Mouse (Mus musculus): ENCODE measurements around the gene Fis1.

Gene Fis1

DNA sequence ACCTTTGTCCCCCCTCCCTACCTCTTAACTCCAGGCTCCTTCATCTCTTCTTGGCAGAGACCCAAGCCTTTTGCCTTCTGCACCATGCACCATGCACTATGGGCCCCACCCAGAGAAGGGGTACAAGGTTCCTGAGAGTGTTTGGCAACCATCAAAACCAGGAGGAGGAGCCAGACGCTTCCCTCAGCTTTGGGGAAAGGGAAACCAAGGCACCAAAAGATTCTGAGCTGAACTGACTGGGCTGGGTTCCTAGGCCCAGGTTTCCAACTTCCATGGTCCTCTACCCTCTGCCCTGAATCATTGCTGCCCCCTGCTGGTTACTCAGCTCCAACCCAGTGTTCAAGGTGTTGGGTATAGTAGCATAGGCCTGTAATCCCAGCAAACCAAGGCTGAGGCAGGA, 17.6 kb downstream of the Fis1 start:
- DNase-seq: peak in 1 of 2 experiments; percentile 71

DNA sequence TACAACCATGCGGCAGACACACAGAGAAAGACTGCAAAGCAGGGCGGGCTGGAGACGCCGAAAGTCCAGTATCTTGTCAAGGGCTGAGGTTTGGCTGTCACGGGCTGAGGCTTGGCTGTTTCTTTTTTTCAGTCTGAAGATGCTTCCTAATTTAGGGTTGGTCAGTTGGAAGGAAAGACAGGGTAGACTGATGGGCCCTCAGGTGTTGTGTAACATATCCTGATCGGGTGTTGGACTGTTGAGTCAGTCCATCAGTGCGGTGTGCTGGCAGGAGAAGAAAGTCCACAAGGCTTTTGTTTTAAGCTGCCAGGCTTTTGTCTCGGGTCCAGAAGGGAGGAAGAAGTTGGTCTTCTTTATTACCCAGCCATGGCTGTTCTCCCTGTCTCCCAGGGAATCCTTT, 20.6 kb downstream of the Fis1 start:
- no peak for DNase-seq

DNA sequence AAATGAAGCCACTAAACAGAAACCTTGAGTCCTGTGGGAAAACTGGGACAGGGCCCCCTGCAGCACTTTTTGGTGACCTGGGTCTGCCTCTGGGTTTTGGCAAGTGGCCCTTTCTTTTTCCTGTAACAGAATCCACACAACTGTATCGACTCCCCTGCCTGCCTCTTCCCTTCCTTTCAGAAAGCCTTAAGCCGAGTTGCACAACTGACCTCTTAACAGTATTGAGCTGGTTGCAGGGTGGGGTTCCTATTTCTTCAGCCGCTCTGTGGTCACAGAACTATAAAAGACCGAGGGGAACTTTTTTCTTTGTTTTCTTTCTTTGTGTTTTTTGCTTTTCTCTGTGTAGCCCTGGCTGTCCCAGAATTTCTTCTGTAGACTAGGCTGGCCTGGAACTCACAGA, 24.7 kb downstream of the Fis1 start:
- no peak for DNase-seq

DNA sequence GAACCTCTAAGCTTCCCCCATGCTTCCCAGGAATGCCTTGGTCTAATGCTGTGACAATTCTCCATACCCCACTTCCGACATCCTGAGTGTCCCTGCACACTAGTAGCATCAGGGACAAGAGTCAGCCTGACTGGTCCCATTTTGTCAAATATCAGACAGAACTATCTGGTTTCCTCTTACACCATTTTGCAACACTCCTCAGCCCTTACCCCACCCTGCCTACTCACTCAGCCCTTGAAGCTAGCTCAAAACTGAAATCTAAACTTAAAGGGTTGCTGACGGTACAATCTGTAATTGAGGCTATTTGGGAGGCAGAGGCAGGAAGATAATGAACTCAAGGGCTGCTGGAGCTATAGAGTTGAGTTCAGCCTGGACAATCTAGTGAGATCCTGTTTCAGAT, 26.7 kb downstream of the Fis1 start:
- no peak for DNase-seq

DNA sequence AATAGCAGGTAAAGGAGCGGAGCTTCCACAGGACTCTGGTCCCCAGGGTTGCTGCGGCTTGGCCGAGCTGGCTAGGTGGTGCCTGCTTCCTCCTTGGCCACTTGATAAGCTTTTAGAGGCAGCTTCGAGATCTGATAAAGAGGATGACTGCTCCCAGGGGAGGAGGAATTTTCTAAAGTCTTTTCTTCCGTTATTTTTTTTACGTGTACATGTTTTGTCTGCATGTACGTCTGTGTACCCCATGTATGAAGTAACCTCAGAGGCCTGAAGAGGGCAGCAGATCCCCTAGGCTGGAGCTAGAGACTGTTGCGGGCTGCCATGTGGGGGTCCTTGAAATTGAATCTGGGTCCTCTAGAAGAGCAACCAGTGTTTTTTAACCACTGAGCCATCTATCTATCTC, 27.9 kb downstream of the Fis1 start:
- DNase-seq: no peak

DNA sequence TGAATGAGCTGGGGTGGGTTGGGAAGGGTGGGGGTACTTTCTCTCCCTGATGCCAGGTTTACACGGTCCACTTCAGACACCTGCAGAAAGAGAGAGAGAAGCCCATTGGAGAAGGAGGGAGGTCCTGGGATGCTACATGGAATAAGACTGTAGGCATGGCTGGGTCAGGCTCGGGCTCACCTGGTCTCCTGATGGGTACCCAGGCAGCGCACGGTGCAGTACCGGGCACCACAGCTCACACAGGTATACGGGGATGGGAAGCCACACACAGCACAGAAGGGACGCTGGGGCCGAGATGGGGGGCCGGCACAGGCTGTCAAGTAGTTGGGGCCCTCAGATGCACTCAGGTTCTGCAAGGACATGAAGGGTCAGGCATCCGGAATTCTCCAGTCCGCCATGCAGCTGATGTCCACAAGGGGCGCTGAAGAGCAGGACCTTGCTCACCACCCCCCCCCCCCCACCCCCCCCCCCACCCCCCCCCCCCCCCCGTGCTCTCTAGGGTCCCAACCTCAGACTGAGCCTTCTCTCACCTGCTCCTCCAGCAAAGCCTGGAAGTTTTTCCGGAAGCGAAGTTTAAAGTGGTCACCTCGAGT, 29.4 kb downstream of the Fis1 start:
- peak; percentile 66 to 82 for DNase-seq

DNA sequence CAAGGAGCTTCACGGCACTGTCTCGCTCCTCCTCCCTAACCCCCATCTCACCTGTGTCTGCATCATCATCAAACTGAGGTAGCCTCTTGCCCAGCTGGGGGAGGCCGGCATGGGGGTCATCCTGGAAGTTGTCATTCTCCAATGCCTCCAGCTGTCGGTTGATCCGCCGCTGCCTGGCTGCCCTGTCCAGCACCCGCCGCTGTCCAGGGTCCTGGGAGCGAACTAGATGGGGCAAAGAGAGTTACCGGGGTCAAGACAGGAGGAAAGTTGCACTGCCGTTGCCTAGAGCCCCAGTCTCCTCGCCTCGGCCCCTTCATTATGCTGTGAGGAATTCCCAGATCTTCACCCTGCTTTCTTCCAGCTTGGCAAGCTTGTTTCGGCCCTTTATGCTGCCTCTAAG, 31.8 kb downstream of the Fis1 start:
- no peak for DNase-seq

DNA sequence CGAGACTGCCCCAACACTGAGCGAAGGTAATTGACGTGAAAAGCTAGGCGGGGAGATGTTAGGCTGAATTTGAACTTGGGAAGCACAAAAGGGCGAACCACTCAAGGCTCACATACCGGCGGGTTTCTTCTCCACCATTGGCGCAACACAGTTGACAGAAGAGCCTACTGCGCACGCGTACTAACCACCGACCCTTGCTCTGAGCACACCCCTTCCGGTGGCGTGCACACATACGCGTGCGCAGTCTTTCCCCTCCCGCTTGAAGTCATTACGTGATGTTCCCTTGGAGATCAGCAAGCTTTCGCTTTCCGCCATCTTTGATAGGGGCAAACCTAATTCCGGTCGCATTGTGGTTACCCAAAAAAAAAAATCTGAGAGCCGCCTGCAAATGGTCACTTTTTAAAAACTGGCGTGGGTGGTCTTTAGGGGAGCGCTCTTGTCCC, 33.6 kb downstream of the Fis1 start, which contains the start of gene Plod3:
Gene Plod3, plus strand, starts transcription at position 325 of the 443 bp plus-strand sequence.
- DNase-seq: peak; percentile 94 to 98

DNA sequence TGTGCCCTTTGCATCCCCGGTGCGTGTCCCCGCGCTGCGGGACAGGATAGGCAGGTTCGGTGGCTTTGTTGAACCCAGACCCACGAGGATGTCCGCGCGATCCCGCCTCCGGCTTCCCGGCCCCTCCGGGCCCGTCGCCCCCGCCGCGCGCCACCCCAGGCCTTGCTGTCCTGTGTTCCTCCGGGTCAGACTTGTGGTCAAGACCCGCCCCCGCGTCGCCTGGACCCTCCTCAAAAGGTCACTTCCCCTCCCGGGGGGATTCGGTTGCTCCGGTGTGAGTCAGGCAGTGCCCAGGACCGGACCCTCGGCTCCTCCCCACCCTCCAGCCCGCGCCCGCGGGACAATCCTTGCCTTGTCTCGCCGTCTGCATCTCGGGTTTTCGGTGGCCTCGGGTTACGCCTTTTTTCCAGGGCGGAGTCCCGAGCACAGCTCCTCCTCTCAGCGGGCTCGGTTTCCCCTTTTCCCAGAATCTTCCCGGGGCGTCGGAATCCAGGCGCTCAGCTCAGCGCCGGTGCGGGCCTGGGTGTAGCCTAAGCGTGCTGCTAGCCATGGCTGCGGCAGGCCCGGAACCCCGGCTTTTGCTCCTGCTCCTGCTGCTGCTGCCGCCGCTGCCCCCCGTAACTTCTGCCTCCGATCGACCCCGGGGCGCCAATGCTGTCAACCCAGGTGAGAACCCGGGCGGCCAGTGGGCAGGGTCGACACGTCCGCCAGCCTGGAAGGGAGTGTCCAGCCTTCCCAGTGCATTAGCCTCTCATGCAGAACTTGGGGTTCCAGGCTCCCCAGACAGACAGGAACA, 34.3 kb downstream of the Fis1 start:
- DNase-seq: peak; percentile 84 to 87

DNA sequence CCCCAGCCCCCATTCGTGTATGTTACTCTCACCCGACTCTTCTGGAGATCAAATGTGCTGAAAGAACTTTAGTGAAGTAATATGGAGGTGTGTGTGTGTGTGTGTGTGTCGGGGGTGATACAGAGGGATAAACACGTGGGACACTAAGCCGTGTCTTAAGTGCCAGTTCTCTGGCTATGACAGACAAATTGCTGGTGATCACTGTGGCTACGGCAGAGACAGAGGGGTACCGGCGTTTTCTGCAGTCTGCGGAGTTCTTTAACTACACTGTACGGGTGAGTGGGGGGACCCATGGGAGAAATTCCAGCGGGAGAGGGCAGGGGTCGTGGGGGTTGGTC, 34.8 kb downstream of the Fis1 start, which contains the start of gene Znhit1:
Gene Znhit1, minus strand, starts transcription at position 88 of the 338 bp plus-strand sequence.
- no peak for DNase-seq

DNA sequence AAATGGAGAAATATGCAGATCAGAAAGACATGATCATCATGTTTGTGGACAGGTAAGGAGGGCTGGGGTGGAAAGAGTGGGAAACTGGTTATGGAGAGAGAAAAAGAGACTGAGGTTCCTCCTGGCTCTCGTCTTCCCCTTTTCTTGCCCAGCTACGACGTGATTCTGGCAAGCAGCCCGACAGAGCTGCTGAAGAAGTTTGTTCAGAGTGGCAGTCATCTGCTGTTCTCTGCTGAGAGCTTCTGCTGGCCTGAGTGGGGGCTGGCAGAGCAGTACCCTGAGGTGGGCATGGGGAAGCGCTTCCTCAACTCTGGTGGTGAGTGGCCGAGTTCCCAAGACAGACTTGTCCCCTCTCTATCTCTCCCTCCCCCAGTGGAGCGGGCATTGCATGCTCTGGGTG, 35.3 kb downstream of the Fis1 start:
- DNase-seq: peak in 1 of 2 experiments; percentile 36

DNA sequence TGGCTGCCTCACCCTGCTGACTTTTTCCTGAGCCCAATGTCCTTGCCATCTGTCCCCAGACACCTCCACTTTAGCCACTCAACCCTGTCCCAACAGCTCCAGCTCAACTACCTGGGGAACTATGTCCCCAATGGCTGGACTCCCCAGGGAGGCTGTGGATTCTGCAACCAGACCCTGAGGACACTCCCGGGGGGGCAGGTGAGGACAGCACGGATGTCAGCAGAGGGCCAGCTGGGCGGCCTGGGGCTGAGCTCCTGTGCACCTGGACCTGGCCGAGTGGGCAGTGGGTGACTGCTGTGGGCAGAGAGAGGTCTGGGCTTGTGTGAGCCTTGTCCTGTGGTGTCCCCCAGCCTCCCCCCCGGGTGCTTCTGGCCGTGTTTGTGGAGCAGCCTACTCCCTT, 36.7 kb downstream of the Fis1 start:
- no peak for DNase-seq

DNA sequence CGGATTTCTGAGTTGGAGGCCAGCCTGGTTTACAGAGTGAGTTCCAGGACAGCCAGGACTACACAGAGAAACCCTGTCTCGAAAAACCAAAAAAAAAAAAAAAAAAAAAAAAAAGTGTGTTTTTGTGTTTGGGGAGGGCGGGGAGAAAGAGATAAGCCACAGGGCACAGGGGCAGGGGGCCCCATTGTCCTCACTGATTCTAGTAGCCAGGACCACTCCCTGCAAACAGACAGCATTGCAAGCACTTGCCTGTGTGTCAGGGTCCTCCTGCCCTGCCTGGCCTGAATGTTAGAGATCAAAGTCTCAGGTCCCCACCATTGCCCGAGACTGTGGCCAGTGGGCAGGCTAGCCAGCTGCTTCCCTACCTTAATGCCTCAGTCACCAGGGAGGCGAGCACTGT, 46.4 kb downstream of the Fis1 start:
- DNase-seq: no peak

DNA sequence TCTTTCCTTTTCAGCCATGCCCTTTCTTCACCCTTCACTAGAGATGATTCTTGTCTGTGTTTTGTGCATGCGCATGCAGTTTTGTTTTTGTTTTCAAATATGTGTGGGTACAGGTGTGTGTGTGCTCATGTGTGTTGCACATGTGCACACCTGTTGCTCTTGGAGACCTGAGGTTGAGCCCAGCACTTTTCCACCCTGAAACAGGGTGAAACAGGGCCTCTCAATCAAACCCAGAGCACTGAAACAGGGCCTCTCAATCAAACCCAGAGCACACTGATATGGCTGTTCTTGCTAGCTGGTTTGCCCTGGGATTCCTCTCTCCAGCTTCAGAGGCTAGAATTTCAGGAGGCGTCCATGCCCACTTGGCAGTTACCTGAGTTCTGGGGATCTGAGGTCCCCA, 47.5 kb downstream of the Fis1 start:
- DNase-seq: no peak

DNA sequence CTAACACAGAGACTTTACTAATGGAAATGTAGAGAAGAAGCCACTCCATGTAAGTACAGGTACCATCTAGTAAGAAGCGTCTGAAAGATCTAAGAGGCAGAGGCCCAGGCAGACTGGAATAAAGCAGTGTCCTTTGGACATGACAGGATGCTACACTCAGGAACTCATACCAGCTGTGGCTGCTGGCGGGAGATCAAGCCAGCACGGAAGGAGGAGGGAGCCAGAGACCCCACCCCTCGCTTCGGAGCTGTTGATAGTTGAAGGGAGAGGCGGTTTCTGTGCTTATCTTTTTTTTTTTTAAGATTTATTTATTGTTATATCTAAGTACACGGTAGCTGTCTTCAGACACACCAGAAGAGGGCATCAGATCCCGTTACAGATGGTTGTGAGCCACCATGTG, 54.2 kb downstream of the Fis1 start:
- DNase-seq: no peak

DNA sequence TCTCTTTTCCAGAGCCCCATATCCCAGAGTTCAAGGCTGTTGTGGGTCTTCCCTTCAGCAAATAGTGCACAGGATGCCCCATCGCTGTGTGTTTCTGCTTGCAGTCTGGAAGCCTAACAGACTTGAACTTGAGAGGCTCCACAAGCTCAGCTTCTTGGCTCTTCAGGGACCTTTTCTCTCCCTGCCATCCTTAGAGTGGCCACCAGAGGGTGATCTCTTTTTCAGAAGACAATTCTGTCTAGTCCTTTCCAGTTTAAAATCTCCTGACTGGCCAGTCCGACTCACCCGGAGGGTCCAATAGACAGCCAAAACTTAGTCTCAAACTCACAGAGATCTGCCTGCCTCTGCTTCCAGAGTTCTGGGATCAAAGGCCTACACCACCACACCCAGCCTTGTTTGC, 56.9 kb downstream of the Fis1 start:
- peak; percentile 48 to 81 for DNase-seq

DNA sequence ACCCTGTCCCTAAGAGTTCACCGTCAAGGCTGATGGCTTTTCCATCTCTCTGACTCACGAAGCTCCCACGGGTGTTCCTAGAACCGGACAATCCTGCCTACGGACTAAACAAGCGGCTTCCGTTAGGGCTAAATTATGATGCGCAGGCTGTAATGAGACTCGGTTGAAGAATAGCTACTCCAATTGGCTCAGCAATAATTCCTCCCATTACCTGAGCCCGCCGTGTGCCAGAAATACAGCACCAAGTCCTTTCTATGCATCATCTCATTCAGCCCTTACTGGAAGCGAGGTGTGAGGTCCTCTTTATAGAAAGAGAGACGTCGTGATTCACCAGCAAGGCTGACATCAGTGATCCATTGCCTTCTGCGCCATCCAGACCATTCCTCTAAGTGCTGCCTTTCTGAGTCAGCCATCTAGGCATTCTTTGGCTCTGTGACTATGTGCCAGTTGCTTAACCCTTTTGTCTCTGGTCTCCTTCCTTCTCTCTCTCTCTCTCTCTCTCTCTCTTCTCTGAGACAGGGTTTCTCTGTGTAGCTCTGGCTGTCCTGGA, 59.4 kb downstream of the Fis1 start:
- DNase-seq: no peak
